Mouse (Mus musculus) gastrocnemius, adult 2 months (tissue): Measurements from ENCODE around the gene Cenpc1. TPM values are rescaled to one million over a fixed set of nuclear protein-coding genes. Genes with fewer than 3 reads are reported as not detected.

ENCODE experiments used
- DNase-seq: peaks from one replicate; pipeline ENCODE4 v3.0.0; 2022
- H3K27ac ChIP-seq: fragments of 200-600 bp; 2 replicates; pipeline ENCODE4 v1.8.1; 2022; ENCODE audit warnings: mild to moderate bottlenecking
- H3K4me3 ChIP-seq: fragments of 200-600 bp; 2 replicates; pipeline ENCODE4 v1.8.1; 2022; ENCODE audit warnings: mild to moderate bottlenecking, moderate library complexity
- CTCF ChIP-seq: fragments of 200-600 bp; IDR thresholded peaks from 2 replicates; pipeline ENCODE4 v1.8.1; 2022; ENCODE audit warnings: antibody characterized with exemption, mild to moderate bottlenecking, moderate library complexity
- intact Hi-C: fragments of 180-260 bp; cut with DNase I; formaldehyde crosslinking; loops from one replicate; pipeline ENCODE4 v1.15.1; 2025
- long read RNA-seq, 2 experiments: library from polyadenylated mRNA; stranded (forward); transcript quantifications; one replicate each; pipeline ENCODE4 v2.0.0; 2021
- total RNA-seq, 2 experiments: library from RNA; stranded (reverse); gene quantifications; 2 replicates each; pipeline ENCODE4 v1.2.3; 2021

Gene Cenpc1
- total RNA-seq: 1 to 10 TPM; 3.0 to 5.4 TPM
- long read RNA-seq, experiment 1, partial matches to known transcripts: 0 of 2 reads
- long read RNA-seq, experiment 1, other reads (novel, unspliced or antisense): 1 of 2 reads
- long read RNA-seq, experiment 2, partial matches to known transcripts: 0 of 3 reads
- long read RNA-seq, experiment 2, other reads (novel, unspliced or antisense): 0 of 3 reads

DNA sequence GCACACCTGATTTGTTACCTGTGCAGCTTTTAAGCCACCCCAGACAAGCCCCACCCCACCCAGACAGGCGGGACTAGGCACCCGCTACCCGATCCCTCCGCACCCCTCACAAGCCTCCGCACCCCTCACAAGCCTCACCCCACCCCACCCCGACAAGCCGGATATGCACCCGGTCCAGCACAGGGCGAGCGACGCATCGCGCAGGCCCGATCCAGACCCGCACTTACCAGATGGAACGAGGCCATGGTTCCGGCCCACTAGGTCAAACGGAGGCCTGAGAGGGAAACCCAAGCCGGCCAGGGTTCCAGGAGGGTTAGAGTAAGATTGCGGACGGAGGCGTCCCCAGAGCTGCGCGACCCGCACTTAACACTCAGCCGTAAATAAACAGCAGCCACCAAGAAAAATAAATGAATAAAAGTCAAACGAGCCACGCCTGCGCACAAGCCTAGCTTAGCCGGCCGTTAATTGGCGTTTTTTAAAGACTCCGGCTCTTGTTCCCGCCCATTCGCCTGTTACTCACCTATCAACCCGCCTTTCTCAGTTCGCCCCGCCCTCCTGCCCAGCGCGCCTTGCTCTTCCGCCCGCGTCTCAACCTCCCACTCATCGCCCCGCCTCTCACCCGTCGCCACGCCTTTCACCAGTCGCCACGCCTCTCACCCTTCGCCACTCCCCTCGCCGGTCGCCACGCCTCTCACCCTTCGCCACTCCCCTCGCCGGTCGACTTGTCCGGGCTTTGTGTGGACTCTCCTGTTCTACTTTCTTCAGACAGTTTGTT, at the start of gene Cenpc1:
Gene Cenpc1, minus strand, starts transcription at position 483 of the 775 bp plus-strand sequence.
- DNase-seq: peak; percentile 99
- intact Hi-C loops: no loop called here
- peak within 1 kb of the TSS; percentile 97 for H3K4me3 ChIP-seq
- TF ChIP-seq CTCF: no peak
- H3K27ac ChIP-seq: peak within 1 kb of the TSS; percentile 90

DNA sequence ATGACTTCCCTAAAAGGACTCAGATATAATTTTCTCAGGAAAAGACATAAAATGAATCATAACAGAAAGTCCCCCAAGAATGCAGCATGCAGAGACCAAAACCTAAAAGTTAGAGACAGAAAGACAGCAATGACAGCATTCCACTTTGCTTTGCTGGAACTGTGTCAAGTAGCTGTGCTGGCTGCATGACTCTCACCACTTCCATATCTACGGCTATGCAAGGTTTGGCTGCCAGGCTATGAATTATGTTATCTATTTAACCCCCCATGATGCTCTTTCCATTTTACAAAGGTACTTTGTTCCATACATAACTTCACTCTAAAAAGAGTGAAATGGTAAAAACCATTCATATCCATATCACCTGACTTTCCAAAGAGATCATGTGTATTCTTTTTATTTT, 48.6 kb upstream of the Cenpc1 start:
- no peak for DNase-seq
- no peak overlapping the region for H3K27ac ChIP-seq
- H3K4me3 ChIP-seq: no peak overlapping the region
- intact Hi-C loops: no loop called here
- no peak for TF ChIP-seq CTCF

DNA sequence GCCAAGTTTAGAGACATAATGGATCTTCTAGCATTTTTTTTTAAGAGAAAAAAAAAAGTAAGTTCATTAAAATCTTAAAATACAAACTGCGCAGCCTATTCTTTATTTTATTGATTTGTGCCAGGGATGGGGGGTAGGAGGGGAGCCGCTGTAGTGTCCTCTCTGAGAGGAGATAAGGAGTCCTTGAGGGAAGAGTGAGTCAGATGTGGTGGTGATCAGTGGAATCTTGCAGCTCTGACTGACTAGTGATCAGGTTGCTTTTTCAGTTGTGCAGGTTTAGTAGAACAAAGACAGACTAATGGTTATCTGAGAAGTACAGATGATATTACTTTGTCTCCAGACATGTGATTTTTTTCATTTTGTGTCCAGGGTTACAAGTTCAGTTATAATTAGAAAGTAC, 47.7 kb upstream of the Cenpc1 start:
- Histone ChIP-seq H3K4me3 (no peak overlapping the region), H3K27ac (no peak overlapping the region)
- DNase-seq: no peak
- intact Hi-C loops: no loop called here
- no peak for TF ChIP-seq CTCF

DNA sequence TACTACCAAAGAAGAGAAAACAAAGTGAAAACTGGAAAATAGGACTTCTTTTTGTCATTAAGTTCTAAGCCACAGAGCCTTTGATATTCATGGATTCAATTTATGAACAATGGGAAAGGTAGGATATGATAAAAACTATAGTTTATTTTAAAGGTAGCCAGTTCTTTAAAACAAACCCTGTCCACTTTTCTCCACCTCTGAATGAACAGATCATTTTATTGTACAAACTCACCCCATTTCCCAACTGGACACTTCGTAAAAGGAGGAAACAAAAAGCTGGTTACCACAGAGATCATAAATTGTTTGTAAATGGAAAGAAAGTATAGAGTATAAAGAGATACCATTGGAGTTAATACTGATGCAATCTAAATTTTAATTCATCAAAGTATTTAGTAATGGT, 45.7 kb upstream of the Cenpc1 start:
- no peak overlapping the region for H3K4me3 ChIP-seq
- intact Hi-C loops: no loop called here
- no peak overlapping the region for H3K27ac ChIP-seq
- no peak for TF ChIP-seq CTCF
- DNase-seq: no peak

DNA sequence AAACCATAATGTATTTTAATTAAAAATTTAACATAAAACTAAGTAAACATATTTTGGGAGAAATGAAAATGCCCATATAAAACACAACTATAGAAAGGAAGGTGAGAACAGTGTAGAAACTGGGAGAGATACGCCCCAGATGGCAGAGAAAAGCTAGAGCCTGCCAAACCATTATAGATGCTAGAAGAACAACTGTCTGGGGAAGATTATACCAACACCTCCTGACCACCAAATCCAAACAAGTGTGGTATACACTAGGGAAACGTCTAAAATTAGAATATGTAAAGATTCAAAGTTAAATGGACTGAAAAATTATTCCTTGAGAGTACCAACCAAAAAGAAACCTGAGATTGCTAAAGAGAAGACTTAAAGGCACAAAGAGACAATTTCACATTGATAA, 41.2 kb upstream of the Cenpc1 start:
- no peak for DNase-seq

DNA sequence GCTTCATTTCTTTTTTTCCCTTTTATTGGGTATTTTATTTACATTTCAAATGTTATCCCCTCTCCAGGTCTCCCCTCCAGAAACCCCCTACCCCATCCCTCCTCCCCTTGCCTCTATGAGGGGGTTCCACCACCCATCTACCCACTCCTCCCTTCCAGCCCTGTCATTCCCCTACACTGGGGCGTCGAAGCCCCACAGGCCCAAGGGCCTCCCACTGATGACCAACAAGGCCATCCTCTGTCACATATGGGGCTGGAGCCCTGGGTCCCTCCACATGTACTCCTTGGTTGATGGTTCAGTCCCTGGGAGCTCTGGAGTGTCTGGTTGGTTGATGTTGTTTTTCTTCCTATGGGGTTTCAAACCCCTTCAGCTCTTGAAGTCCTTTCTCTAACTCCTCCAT, 36.8 kb upstream of the Cenpc1 start:
- no peak for TF ChIP-seq CTCF
- Histone ChIP-seq H3K4me3 (no peak overlapping the region), H3K27ac (no peak overlapping the region)
- intact Hi-C loops: no loop called here
- DNase-seq: no peak

More for the DNA sequence above, 41.2 kb upstream of the Cenpc1 start:
- Histone ChIP-seq H3K4me3 (no peak overlapping the region), H3K27ac (no peak overlapping the region)
- TF ChIP-seq CTCF: no peak
- intact Hi-C loops: no loop called here

DNA sequence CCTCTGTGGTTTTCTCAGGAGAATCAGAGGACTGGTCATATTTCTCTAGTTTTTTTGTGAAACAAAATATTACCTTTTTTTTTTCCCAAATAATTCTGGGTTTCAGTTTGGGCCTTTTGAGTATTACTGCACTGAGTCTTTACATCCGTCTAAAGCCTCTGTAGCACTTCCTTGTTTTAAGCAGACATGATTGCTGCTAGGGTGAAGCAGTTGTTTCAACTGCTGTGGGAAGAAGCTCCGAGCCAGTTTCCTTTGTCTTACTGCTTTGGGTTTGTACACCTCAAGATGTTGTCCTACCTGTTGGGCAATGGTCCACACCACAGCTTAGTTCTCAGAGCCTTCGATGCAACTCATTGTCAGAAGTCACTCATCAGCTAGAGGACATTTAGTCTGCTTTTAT, 35.2 kb upstream of the Cenpc1 start:
- intact Hi-C loops: no loop called here
- H3K27ac ChIP-seq: no peak overlapping the region
- no peak for TF ChIP-seq CTCF
- no peak overlapping the region for H3K4me3 ChIP-seq
- no peak for DNase-seq

DNA sequence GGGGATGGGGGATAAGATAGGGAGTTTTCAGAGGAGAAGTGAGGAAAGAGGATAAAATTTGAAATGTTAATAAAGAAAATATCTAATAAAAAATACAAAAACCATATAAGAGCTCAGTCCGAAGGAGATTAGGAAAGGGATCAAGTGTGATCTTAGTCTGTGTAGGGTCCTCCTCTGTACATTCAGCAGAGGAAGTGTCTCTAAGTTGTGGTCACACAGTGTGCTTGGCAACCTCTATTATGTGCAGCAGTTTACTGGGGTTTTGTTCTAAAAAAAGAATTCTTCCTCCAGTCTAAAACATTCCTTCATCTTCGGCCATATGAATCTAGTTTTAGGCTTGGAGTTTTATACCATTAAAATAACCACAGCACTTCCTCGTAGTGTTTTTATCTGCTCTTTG, 33.6 kb upstream of the Cenpc1 start:
- intact Hi-C loops: no loop called here
- Histone ChIP-seq H3K4me3 (no peak overlapping the region), H3K27ac (no peak overlapping the region)
- no peak for DNase-seq
- TF ChIP-seq CTCF: no peak

DNA sequence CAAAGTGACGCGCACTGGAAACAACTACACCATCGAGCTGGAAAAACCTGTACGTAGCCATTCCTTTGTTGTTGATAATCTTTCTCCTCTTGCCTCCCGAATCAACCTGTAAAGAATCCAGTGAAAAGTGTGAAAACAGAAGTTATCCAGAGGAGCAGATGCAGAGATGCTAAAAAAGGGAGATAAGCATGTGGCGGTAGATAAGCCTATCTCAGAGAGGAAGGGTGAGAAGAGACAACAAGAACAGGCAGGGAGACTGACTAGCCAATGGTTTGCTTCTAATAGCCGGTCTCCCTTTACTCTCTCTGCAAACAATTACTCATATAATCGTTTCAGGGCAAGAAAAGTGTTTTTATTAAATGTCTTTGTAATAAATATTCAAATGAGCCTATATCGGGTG, 29.4 kb upstream of the Cenpc1 start:
- Histone ChIP-seq H3K27ac (no peak overlapping the region), H3K4me3 (no peak overlapping the region)
- no peak for DNase-seq
- no peak for TF ChIP-seq CTCF
- intact Hi-C loops: no loop called here

DNA sequence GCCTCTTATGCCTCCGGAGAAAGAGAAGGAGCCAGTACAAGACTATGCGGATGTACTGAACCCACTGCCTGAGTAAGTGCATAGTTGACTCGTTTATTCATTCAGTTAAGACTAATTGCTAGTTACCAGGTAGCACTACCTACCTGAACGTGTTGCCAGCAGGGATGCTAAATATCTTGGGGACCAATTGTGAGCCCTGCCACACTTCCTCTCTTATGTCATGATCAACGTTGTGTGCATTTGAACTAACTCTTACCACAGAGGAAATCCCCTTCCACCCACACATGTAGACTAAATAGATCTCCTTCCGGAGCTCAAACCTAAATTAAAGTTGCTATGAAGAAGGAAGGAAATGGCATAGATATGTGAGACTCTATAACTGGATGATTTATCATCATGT, 21.4 kb upstream of the Cenpc1 start:
- Histone ChIP-seq H3K27ac (no peak overlapping the region), H3K4me3 (no peak overlapping the region)
- intact Hi-C loops: no loop called here
- no peak for TF ChIP-seq CTCF
- DNase-seq: no peak

DNA sequence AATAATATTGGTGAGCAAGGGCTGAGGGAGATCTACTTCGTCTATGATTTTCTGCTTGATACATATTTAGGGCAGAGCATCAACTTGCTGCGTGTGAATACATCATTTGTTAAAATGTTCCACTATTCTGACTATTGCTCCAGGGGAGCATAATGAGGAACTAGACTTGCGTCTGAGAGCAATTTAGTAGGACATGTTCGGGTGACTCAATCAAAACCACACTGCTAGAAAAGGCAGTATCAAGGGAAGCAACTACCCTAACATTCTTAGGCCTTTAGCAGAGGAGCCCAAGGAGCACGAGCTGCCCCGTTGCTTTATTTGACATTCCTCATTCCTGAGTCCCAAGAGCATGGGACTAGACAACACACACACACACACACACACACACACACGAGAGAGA, 19.6 kb upstream of the Cenpc1 start:
- intact Hi-C loops: no loop called here
- DNase-seq: no peak
- Histone ChIP-seq H3K27ac (no peak overlapping the region), H3K4me3 (no peak overlapping the region)
- TF ChIP-seq CTCF: no peak

DNA sequence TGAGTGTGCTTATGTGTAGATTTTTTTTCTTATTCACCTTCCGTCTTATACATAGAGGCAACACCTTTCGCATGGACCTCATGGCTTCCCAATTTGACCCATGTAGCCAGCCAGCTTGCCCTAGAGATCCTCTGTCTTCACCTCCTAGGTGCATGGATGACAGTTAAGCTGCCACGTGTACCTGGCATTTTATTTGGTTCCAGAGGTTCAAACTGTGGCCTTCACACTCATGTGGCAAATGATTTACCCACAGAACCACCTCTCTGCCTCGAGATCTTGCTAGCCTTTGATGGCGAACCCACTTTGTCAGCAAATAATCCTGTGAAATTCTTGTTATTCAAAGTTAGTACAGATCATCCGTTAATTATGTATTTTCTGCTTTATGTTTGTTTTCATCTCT, 18.6 kb upstream of the Cenpc1 start:
- H3K27ac ChIP-seq: no peak overlapping the region
- TF ChIP-seq CTCF: no peak
- intact Hi-C loops: no loop called here
- no peak overlapping the region for H3K4me3 ChIP-seq
- no peak for DNase-seq

DNA sequence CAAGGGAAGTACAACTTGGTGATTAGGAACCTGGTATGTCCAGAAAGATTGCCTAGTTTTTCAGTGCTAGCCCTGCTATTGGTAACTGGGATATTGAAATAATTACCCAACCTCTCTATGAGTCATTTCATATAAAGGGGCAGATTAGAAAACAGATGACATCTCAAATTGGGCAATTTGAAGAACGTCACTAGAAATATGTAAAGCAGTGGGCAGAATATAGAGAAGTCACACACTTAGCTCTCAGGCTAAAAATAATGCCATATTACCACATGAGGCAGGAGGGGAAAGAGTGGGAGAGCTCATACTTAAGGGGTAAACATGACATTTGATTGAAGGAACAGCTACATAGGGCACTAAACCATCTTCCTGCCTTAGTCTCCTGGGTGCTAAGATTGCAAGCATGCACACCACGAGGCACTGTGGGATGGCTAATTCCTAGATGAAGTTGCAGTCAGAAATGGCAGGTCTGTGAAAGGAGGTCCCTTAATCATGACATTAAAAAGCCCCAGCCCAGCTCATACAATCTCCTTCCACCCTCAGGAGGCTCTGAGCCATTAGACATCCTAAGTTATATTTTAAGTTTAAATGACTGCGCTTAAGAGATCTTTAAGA, 13.4 kb upstream of the Cenpc1 start:
- DNase-seq: no peak
- intact Hi-C loops: no loop called here
- Histone ChIP-seq H3K27ac (no peak overlapping the region), H3K4me3 (no peak overlapping the region)
- TF ChIP-seq CTCF: no peak
